Mouse (Mus musculus) bone marrow macrophage, adult 2 months (primary cell): ENCODE measurements around the gene Gfy. TPM values are rescaled to one million over a fixed set of nuclear protein-coding genes. Genes with fewer than 3 reads are reported as not detected.

Experiments
- H3K27ac ChIP-seq: 2 replicates; pipeline ENCODE4 v1.5.1; 2012; ENCODE audit warnings: low read depth, low read length; ENCODE audit not compliant: insufficient read depth
- H3K4me1 ChIP-seq: 2 replicates; pipeline ENCODE4 v1.6.1; 2012; ENCODE audit warnings: low read length; ENCODE audit not compliant: control insufficient read depth, insufficient read depth
- H3K4me3 ChIP-seq: 2 replicates; pipeline ENCODE4 v1.5.1; 2012; ENCODE audit warnings: mild to moderate bottlenecking, low read length, moderate library complexity; ENCODE audit not compliant: insufficient read depth
- CTCF ChIP-seq: IDR thresholded peaks from 2 replicates; pipeline ENCODE4 v1.5.1; 2012; ENCODE audit warnings: low read depth, mild to moderate bottlenecking, low read length, moderate library complexity
- POLR2A ChIP-seq: IDR thresholded peaks from 2 replicates; pipeline ENCODE4 v1.6.1; 2012; ENCODE audit warnings: mild to moderate bottlenecking, low read depth, low read length, borderline replicate concordance
- polyA plus RNA-seq: library from polyadenylated mRNA; stranded (reverse); fragments of >200 nt; gene quantifications from 2 replicates; pipeline ENCODE4 v1.2.4, GENCODE M21; 2012; ENCODE audit not compliant: missing spikeins, insufficient read depth, insufficient read length

The Gfy gene
- polyA plus RNA-seq, 1 experiment = not detected

- no peaks in the 10 kb centered on the region for H3K4me1 ChIP-seq
- TF ChIP-seq POLR2A (no peak), CTCF (no peak)
- H3K4me3 ChIP-seq = no peak within 1 kb of the TSS
- no peak within 1 kb of the TSS for H3K27ac ChIP-seq
Measured at GRCm38 (mm10) chr7:45211851-45212251, 32.5 kb upstream of the Gfy start, which contains the start of gene Dkkl1. Gene Dkkl1 (minus strand): TSS chr7:45212147.

DNA sequence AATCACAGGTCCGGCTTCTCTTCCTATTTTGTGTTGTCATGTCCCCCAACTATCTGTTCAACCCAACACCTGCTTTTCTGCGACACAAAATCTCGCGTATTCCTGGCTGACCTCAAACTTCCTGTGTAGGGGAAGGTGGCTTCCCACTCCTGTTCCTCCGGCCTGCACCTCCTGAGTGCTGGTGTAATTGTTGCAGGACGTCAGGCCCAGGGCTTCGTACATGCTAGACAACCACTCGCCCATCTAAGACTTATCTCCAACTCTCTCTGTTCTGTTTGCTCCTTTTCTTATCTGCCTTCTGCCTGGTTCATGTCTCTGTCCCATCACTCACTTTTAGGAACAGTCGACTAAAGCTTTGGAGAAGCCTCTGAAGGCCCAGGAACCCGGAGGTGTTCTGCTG, 31.7 kb upstream of the Gfy start:
- Histone ChIP-seq H3K4me1 (no peaks in the 10 kb centered on the region), H3K27ac (no peak overlapping the region), H3K4me3 (no peak overlapping the region)
- TF ChIP-seq POLR2A (no peak), CTCF (no peak)

DNA sequence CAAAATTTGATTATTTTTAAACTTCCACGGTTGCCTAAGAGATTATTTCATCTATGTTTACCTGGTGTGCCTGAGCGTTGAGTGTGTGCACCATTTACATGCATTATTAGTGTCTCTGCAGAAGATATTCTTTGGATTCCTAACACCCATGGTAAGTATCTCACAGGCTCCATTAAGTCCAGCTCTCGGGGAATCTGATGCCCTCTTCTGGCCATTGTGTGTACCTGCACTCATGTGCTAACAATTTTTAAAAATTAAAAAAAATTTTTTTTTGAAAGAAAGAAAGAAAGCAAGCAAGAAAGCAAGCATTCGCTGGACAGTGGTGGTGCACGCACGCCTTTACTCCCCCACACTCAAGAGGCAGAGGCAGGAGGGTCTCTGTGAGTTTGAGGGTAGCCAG, 28.9 kb upstream of the Gfy start:
- no peaks in the 10 kb centered on the region for H3K4me1 ChIP-seq
- no peak overlapping the region for H3K4me3 ChIP-seq
- no peak overlapping the region for H3K27ac ChIP-seq
- TF ChIP-seq CTCF = no peak

GRCm38 (mm10) chr7:45204380-45205143, 25.2 kb upstream of the Gfy start, which contains the start of gene Ccdc155:
Gene Ccdc155 (minus strand): TSS chr7:45204892.
- TF ChIP-seq CTCF (no peak), POLR2A (no peak)
- Histone ChIP-seq H3K4me3 (peak within 1 kb of the TSS; percentile 54), H3K4me1 (no peaks in the 10 kb centered on the region), H3K27ac (no peak within 1 kb of the TSS)

DNA sequence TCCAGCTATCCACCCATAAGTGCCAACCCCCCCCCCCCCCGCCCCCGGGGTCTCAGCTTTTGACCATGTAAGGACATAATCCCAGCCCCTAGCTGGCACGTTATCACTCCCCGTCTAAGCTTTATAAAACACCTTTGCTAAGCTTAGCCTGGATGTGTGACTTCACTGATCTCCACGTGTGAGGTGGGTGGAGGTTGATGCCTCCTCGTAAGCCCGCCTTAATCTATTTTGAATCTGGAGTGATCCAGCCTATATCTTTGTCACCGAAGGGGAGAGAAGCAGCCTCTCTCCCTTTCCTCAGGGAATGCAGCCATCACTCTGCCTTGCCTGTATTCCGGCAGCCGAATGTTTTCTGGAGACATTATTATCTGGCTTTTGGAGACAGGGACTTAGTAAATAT, 23.3 kb upstream of the Gfy start:
- Histone ChIP-seq H3K4me1 (no peaks in the 10 kb centered on the region), H3K27ac (no peak overlapping the region), H3K4me3 (no peak overlapping the region)
- TF ChIP-seq POLR2A = no peak
- TF ChIP-seq CTCF = no peak

DNA sequence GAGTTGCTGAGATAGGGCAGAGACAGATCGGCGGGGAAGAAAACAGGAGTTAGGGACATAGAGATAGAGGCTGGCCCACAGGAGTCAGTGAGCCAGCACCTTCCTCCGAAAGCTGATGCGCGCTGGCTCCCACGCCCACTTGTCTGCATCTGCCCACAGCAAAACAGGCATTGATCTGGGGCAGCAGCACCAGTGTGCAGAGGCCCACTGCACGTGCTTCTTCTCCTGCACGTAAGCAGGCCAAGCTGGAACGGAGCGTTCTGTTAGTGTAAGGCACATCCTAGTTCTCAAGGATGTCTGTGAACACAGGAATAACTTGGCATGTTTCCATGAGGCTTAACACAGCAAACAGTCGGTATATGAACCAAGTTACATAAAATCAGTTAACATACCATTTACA, 19.6 kb upstream of the Gfy start:
- TF ChIP-seq CTCF = no peak
- no peak for TF ChIP-seq POLR2A
- Histone ChIP-seq H3K4me3 (no peak overlapping the region), H3K4me1 (no peaks in the 10 kb centered on the region), H3K27ac (no peak overlapping the region)

DNA sequence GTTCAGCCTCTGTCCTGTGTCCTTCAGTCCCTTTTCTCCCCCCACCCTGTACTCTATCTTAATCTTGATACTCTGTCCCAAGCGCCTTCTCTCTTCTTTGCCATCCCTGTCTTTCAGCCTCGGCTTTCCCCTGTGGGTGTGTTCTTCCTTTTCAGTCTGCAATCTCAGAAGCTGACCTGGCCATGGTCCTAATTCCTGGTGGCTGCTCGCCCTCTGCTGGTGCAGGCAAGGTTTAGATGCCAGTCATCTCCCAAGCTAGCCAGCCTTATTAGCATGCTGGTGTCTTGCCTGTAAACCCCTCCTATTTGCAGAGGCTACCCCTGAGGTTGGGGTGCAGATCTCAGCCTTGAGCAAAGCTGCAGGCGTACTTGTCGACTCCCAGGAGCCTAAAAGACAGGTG, 19.1 kb upstream of the Gfy start:
- TF ChIP-seq CTCF (peak; percentile 73), POLR2A (no peak)
- Histone ChIP-seq H3K4me1 (no peaks in the 10 kb centered on the region), H3K4me3 (no peak overlapping the region), H3K27ac (no peak overlapping the region)

DNA sequence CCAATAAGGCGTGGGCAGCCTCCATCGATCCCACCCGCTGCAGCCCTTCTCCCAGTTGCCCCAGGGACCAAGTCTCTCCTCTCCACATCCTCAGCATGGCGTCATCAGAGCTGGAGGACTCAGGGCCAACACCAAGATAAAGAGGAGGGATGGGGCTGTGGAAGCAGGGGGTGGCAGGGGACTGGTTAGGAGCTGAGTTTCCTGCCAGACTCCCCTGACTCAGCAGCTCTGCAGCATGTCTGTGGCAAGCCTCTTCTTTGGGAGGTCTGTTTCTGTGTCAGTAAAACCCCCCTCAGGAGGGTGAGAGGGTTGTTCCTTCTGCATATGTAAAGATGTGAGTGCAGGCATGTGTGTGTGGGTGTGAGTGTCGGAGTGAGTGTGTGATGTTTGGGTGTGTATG, 17.6 kb upstream of the Gfy start:
- H3K4me3 ChIP-seq = no peak overlapping the region
- H3K4me1 ChIP-seq = no peaks in the 10 kb centered on the region
- H3K27ac ChIP-seq = no peak overlapping the region
- no peak for TF ChIP-seq POLR2A
- no peak for TF ChIP-seq CTCF

GRCm38 (mm10) chr7:45196176-45196535, 16.8 kb upstream of the Gfy start:
- TF ChIP-seq POLR2A = no peak
- no peak for TF ChIP-seq CTCF
- H3K27ac ChIP-seq = no peak overlapping the region
- no peak overlapping the region for H3K4me3 ChIP-seq
- no peaks in the 10 kb centered on the region for H3K4me1 ChIP-seq

DNA sequence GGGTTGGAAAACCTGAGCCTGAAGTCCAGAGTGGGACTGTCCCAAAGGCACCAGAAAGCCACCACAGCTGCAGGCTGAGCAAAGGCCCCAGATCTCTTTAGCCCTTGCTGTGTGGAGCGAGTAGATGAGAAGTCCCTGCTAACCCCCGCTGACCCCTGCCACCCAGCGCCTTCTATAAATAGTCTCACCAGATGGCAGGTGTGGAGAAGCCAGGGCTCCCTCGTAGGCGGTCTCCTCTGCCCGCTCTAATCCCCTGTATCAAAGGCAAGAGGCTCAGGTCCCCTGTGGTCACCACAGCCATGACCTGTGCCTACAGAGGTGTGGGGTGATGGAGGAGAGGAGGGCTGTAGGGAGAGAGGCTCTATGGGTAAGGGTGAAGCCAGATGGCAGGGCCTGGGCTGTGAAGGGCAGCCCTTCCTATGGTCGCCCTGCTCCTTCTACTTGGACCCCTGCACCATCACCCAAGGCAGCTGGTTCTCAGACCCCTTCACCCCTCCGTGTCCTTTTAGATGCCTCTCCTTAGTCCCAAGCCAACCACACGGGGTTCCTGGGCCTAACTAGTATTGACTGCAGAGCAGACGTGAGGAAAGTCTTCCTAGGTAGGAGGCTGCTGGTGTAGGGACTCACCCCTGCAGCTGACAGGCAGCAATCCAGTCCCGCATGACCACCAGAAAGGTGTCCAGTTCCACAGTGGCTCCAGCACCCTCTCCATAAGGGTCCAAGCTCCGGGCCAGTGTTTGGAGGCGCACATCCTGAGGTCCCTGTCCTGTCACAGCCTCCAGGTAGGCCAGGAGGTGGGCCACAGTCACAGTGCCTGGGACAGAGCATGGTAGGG, 16.2 kb upstream of the Gfy start:
- TF ChIP-seq CTCF (no peak), POLR2A (no peak)
- Histone ChIP-seq H3K4me3 (no peak overlapping the region), H3K4me1 (no peaks in the 10 kb centered on the region), H3K27ac (no peak overlapping the region)
